In genomic region chr8:95272871-95273270, GRCm38 (mm10) we compare ENCODE assay signal across 17 mouse cellular contexts. TPM values are rescaled to one million over a fixed set of nuclear protein-coding genes. Genes with fewer than 3 reads are reported as not detected.
DNase-seq lines count a peak whose midpoint lies in the region; ATAC-seq and TF ChIP-seq lines count a peak whose summit lies in the region.
"Had no signal": no experiment of that assay in that cellular context is flagged by ENCODE, and none has a peak within 500 bp of the region (broad histone marks: within the 10 kb centered on the region; RNA-seq: fewer than 3 reads in every experiment).

No protein-coding gene starts in this region.

- no peak overlapping the region for H3K4me3 ChIP-seq in heart, postnatal 0 days (ENCODE audit: low read depth, low read length)
- no peak overlapping the region for H3K4me3 ChIP-seq in heart, adult 2 months
- H3K4me3 ChIP-seq in midbrain, embryonic 14.5 days (replicated peaks; ENCODE audit: low read depth, low read length), result no peak overlapping the region
- H3K4me3 ChIP-seq in midbrain, embryonic 16.5 days (ENCODE audit: low read depth, low read length), result no peak overlapping the region
- H3K4me3 ChIP-seq: embryonic facial prominence, embryonic 13.5 days; heart, embryonic 13.5 days; intestine, embryonic 15.5 days; limb, embryonic 15.5 days; neural tube, embryonic 12.5 days had no signal

- TF ChIP-seq CTCF in heart, postnatal 0 days (IDR thresholded peaks at IDR 0.05; ENCODE audit: low read depth), result no peak
- TF ChIP-seq CTCF in heart, adult 2 months (IDR thresholded peaks at IDR 0.05), result no peak

- TF ChIP-seq EP300 in heart, postnatal 0 days (IDR thresholded peaks at IDR 0.05; ENCODE audit: low read depth), result no peak
- no peak for TF ChIP-seq EP300 in heart, adult 2 months (IDR thresholded peaks at IDR 0.05; ENCODE audit: insufficient read depth, low read depth, low read length)

- no peak overlapping the region for H3K9ac ChIP-seq in heart, postnatal 0 days (replicated peaks; ENCODE audit: low read depth, low read length)
- H3K9ac ChIP-seq in heart, adult 2 months (ENCODE audit: low read depth, low read length), result no peak overlapping the region
- no peak overlapping the region for H3K9ac ChIP-seq in midbrain, embryonic 14.5 days (replicated peaks; ENCODE audit: low read length)
- H3K9ac ChIP-seq in midbrain, embryonic 16.5 days (ENCODE audit: low read depth, low read length), result no peak overlapping the region
- H3K9ac ChIP-seq: embryonic facial prominence, embryonic 13.5 days; heart, embryonic 13.5 days; intestine, embryonic 15.5 days; limb, embryonic 15.5 days; neural tube, embryonic 12.5 days had no signal

- H3K4me2 ChIP-seq in heart, postnatal 0 days (ENCODE audit: low read depth, low read length), result no peak overlapping the region
- H3K4me2 ChIP-seq in midbrain, embryonic 14.5 days (ENCODE audit: low read length), result no peak overlapping the region
- H3K4me2 ChIP-seq in midbrain, embryonic 16.5 days (ENCODE audit: low read length), result no peak overlapping the region
- H3K4me2 ChIP-seq: embryonic facial prominence, embryonic 13.5 days; heart, embryonic 13.5 days; intestine, embryonic 15.5 days; limb, embryonic 15.5 days; neural tube, embryonic 12.5 days had no signal

- H3K4me1 ChIP-seq in heart, postnatal 0 days (ENCODE audit: control insufficient read depth, insufficient read depth), result no peaks in the 10 kb centered on the region
- H3K4me1 ChIP-seq in heart, adult 2 months (ENCODE audit: control insufficient read depth, insufficient read depth, low read length), result no peaks in the 10 kb centered on the region
- no peaks in the 10 kb centered on the region for H3K4me1 ChIP-seq in midbrain, embryonic 14.5 days (ENCODE audit: control insufficient read depth, insufficient read depth, low read length)
- no peaks in the 10 kb centered on the region for H3K4me1 ChIP-seq in midbrain, embryonic 16.5 days (ENCODE audit: control insufficient read depth, insufficient read depth, low read length)
- H3K4me1 ChIP-seq: intestine, embryonic 15.5 days; limb, embryonic 15.5 days; neural tube, embryonic 12.5 days had no signal

- H3K36me3 ChIP-seq in heart, postnatal 0 days (replicated peaks; ENCODE audit: control insufficient read depth, insufficient read depth, low read length), result no peaks in the 10 kb centered on the region
- no peaks in the 10 kb centered on the region for H3K36me3 ChIP-seq in heart, adult 2 months (ENCODE audit: control insufficient read depth, insufficient read depth, low read length)
- no peaks in the 10 kb centered on the region for H3K36me3 ChIP-seq in midbrain, embryonic 14.5 days (ENCODE audit: control insufficient read depth, insufficient read depth, low read length)
- no peaks in the 10 kb centered on the region for H3K36me3 ChIP-seq in midbrain, embryonic 16.5 days (ENCODE audit: control insufficient read depth, insufficient read depth, low read length)
- H3K36me3 ChIP-seq: embryonic facial prominence, embryonic 13.5 days; heart, embryonic 13.5 days; intestine, embryonic 15.5 days; limb, embryonic 15.5 days; neural tube, embryonic 12.5 days had no signal

- WGBS in heart, postnatal 0 days, result 15% methylated on average over 2 of the region's 2 CpGs
- 50% methylated on average over 2 of the region's 2 CpGs for WGBS in heart, adult 2 months
- 43% methylated on average over 2 of the region's 2 CpGs for WGBS in midbrain, embryonic 14.5 days
- WGBS in midbrain, embryonic 16.5 days, result 26% methylated on average over 2 of the region's 2 CpGs

- no peaks in the 10 kb centered on the region for H3K27me3 ChIP-seq in heart, postnatal 0 days (ENCODE audit: control insufficient read depth, insufficient read depth, low read length)
- H3K27me3 ChIP-seq in heart, adult 2 months (ENCODE audit: control insufficient read depth, insufficient read depth, low read length), result no peaks in the 10 kb centered on the region
- H3K27me3 ChIP-seq in midbrain, embryonic 14.5 days (ENCODE audit: control insufficient read depth, insufficient read depth, low read length), result no peaks in the 10 kb centered on the region
- no peaks in the 10 kb centered on the region for H3K27me3 ChIP-seq in midbrain, embryonic 16.5 days (ENCODE audit: control insufficient read depth, insufficient read depth, low read depth, low read length)
- H3K27me3 ChIP-seq: embryonic facial prominence, embryonic 13.5 days; heart, embryonic 13.5 days; intestine, embryonic 15.5 days; limb, embryonic 15.5 days; neural tube, embryonic 12.5 days had no signal

- no peak for TF ChIP-seq POLR2A in heart, adult 2 months (IDR thresholded peaks at IDR 0.05; ENCODE audit: insufficient read depth, low read depth, low read length)

- peak; percentile 63; the same call in 1 of the 2 replicates for ATAC-seq in heart, postnatal 0 days (ENCODE audit: insufficient read depth, low read depth)
- no peak for ATAC-seq in midbrain, embryonic 14.5 days (ENCODE audit: low FRiP score, low TSS enrichment)
- ATAC-seq in midbrain, embryonic 16.5 days, result no peak
- no peak for ATAC-seq in erythroblast, adult 5-6 weeks (replicated peaks; ENCODE audit: low FRiP score, poor library complexity, severe bottlenecking)
- ATAC-seq: intestine, embryonic 15.5 days had no signal

- intact Hi-C loops in heart, adult 2 months (cut with DNase I), result no loop called here

- no peaks in the 10 kb centered on the region for H3K79me2 ChIP-seq in heart, adult 2 months (replicated peaks; ENCODE audit: control insufficient read depth, insufficient read depth, low read length)

- H3K27ac ChIP-seq in heart, postnatal 0 days (ENCODE audit: low read depth), result no peak overlapping the region
- H3K27ac ChIP-seq in heart, adult 2 months, result no peak overlapping the region
- H3K27ac ChIP-seq in midbrain, embryonic 14.5 days (replicated peaks; ENCODE audit: low read depth, low read length), result no peak overlapping the region
- no peak overlapping the region for H3K27ac ChIP-seq in midbrain, embryonic 16.5 days (ENCODE audit: low read length)
- H3K27ac ChIP-seq: embryonic facial prominence, embryonic 13.5 days; heart, embryonic 13.5 days; intestine, embryonic 15.5 days; limb, embryonic 15.5 days; neural tube, embryonic 12.5 days had no signal

- no peaks in the 10 kb centered on the region for H3K9me3 ChIP-seq in heart, postnatal 0 days (replicated peaks; ENCODE audit: control insufficient read depth, low read length)
- no peaks in the 10 kb centered on the region for H3K9me3 ChIP-seq in midbrain, embryonic 14.5 days (ENCODE audit: control insufficient read depth, low read length)
- no peaks in the 10 kb centered on the region for H3K9me3 ChIP-seq in midbrain, embryonic 16.5 days (replicated peaks; ENCODE audit: control insufficient read depth, low read length, poor library complexity, severe bottlenecking)
- H3K9me3 ChIP-seq: embryonic facial prominence, embryonic 13.5 days; heart, embryonic 13.5 days; intestine, embryonic 15.5 days; limb, embryonic 15.5 days; neural tube, embryonic 12.5 days had no signal

- peak; percentile 26 for DNase-seq in heart, postnatal 0 days (ENCODE audit: low spot score)
- no peak for DNase-seq in heart, adult 2 months
- peak; percentile 16 for DNase-seq in midbrain, embryonic 14.5 days
- DNase-seq in adrenal gland, postnatal 25 days, result peak; percentile 27
- DNase-seq in lung, postnatal 36 days, result peak; percentile 82
- no peak for DNase-seq in urinary bladder, postnatal 10 days (ENCODE audit: low spot score)
- DNase-seq: cerebellum, adult 9-10 months; layer of hippocampus, postnatal 36 days had no signal

RNA-seq across cellular contexts. Expression of gene Cngb1, which starts 33.5 kb away (rescaled TPM):
- total RNA-seq in heart, postnatal 0 days (2014; rRNA removed; ENCODE audit: low replicate concordance), result not detected in 2 replicates
- 1.1 and 1.4 TPM in 2 replicates for polyA plus RNA-seq in heart, postnatal 0 days (2015; fragmentation: Nextera tagmentation; extraction: Ambion mirVana)
- total RNA-seq in heart, adult 2 months (2021), result under 1 TPM; 0.61 to 0.63 TPM
- polyA plus RNA-seq in heart, adult 2 months (2012; rRNA removed), result 1.00 and 1.2 TPM in 2 replicates
- 0.47 and 0.59 TPM in 2 replicates for polyA plus RNA-seq in midbrain, embryonic 14.5 days (2014; fragmentation: Nextera tagmentation; extraction: Ambion mirVana)
- 0.51 and 0.67 TPM in 2 replicates for polyA plus RNA-seq in midbrain, embryonic 16.5 days (2015; fragmentation: Nextera tagmentation; extraction: Ambion mirVana)
- total RNA-seq in adrenal gland, postnatal 25 days (2021), result 0.52 and 1.6 TPM in 2 replicates
- not detected in 2 replicates for total RNA-seq in erythroblast, adult 5-6 weeks (2015; ENCODE audit: low replicate concordance)
- not detected in 2 replicates for total RNA-seq in erythroblast, adult 5-6 weeks (2017; ENCODE audit: low replicate concordance)

RNA-seq across cellular contexts. Expression of gene Tepp, which starts 37.5 kb away (rescaled TPM):
- not detected in 2 replicates for total RNA-seq in heart, postnatal 0 days (2014; rRNA removed; ENCODE audit: low replicate concordance)
- not detected in 2 replicates for polyA plus RNA-seq in heart, postnatal 0 days (2015; fragmentation: Nextera tagmentation; extraction: Ambion mirVana)
- not detected for total RNA-seq in heart, adult 2 months (2021)
- polyA plus RNA-seq in heart, adult 2 months (2012; rRNA removed), result 0.44 and 0.59 TPM in 2 replicates
- polyA plus RNA-seq in midbrain, embryonic 14.5 days (2014; fragmentation: Nextera tagmentation; extraction: Ambion mirVana), result 0.83 and 2.7 TPM in 2 replicates
- polyA plus RNA-seq in midbrain, embryonic 16.5 days (2015; fragmentation: Nextera tagmentation; extraction: Ambion mirVana), result 2.7 and 2.8 TPM in 2 replicates
- 0.76 TPM in 1 of 2 replicates, not detected in the other for total RNA-seq in adrenal gland, postnatal 25 days (2021)
- not detected in 2 replicates for total RNA-seq in erythroblast, adult 5-6 weeks (2015; ENCODE audit: low replicate concordance)
- total RNA-seq in erythroblast, adult 5-6 weeks (2017; ENCODE audit: low replicate concordance), result not detected in 2 replicates
- total RNA-seq: layer of hippocampus, postnatal 36 days; megakaryocyte progenitor cell, adult 5-6 weeks had no signal
- polyA plus RNA-seq: intestine, embryonic 15.5 days; neural tube, embryonic 12.5 days; stomach, embryonic 14.5 days had no signal

RNA-seq across cellular contexts. Expression of gene Zfp319, which starts 58.9 kb away (rescaled TPM):
- 7.0 and 7.8 TPM in 2 replicates for total RNA-seq in heart, postnatal 0 days (2014; rRNA removed; ENCODE audit: low replicate concordance)
- 3.0 and 3.6 TPM in 2 replicates for polyA plus RNA-seq in heart, postnatal 0 days (2015; fragmentation: Nextera tagmentation; extraction: Ambion mirVana)
- 1 to 10 TPM; 7.6 to 8.1 TPM for total RNA-seq in heart, adult 2 months (2021)
- polyA plus RNA-seq in heart, adult 2 months (2012; rRNA removed), result 5.5 and 7.3 TPM in 2 replicates
- 15.9 and 17.9 TPM in 2 replicates for polyA plus RNA-seq in midbrain, embryonic 14.5 days (2014; fragmentation: Nextera tagmentation; extraction: Ambion mirVana)
- polyA plus RNA-seq in midbrain, embryonic 16.5 days (2015; fragmentation: Nextera tagmentation; extraction: Ambion mirVana), result 16.2 and 17.5 TPM in 2 replicates
- 11.3 and 13.6 TPM in 2 replicates for total RNA-seq in adrenal gland, postnatal 25 days (2021)
- total RNA-seq in erythroblast, adult 5-6 weeks (2015; ENCODE audit: low replicate concordance), result 2.5 and 3.3 TPM in 2 replicates
- total RNA-seq in erythroblast, adult 5-6 weeks (2017; ENCODE audit: low replicate concordance), result 0.14 and 0.17 TPM in 2 replicates

RNA-seq across cellular contexts. Expression of gene Usb1, which starts 59.2 kb away (rescaled TPM):
- 37.3 and 49.0 TPM in 2 replicates for total RNA-seq in heart, postnatal 0 days (2014; rRNA removed; ENCODE audit: low replicate concordance)
- polyA plus RNA-seq in heart, postnatal 0 days (2015; fragmentation: Nextera tagmentation; extraction: Ambion mirVana), result 28.8 and 29.6 TPM in 2 replicates
- total RNA-seq in heart, adult 2 months (2021), result 10 to 100 TPM; 12.2 to 15.2 TPM
- 23.9 and 31.1 TPM in 2 replicates for polyA plus RNA-seq in heart, adult 2 months (2012; rRNA removed)
- 32.0 and 37.3 TPM in 2 replicates for polyA plus RNA-seq in midbrain, embryonic 14.5 days (2014; fragmentation: Nextera tagmentation; extraction: Ambion mirVana)
- polyA plus RNA-seq in midbrain, embryonic 16.5 days (2015; fragmentation: Nextera tagmentation; extraction: Ambion mirVana), result 35.5 and 38.2 TPM in 2 replicates
- total RNA-seq in adrenal gland, postnatal 25 days (2021), result 22.4 and 23.0 TPM in 2 replicates
- total RNA-seq in erythroblast, adult 5-6 weeks (2015; ENCODE audit: low replicate concordance), result 7.9 and 8.1 TPM in 2 replicates
- total RNA-seq in erythroblast, adult 5-6 weeks (2017; ENCODE audit: low replicate concordance), result 6.1 and 8.0 TPM in 2 replicates

Comparison
In these comparisons a context has a peak if more than half of its experiments do, and no peak if none do; other contexts are left out.
1. DNase-seq: peak in heart, postnatal 0 days (single experiment), midbrain, embryonic 14.5 days (single experiment), adrenal gland, postnatal 25 days (single experiment) and lung, postnatal 36 days (single experiment); none in heart, adult 2 months (0 of 2) and urinary bladder, postnatal 10 days (single experiment).